Mouse (Mus musculus) B cell, adult (primary cell): Measurements from ENCODE around the gene Ces2g. TPM values are rescaled to one million over a fixed set of nuclear protein-coding genes. Genes with fewer than 3 reads are reported as not detected.

Experiments
- total RNA-seq: library from RNA; stranded (reverse); gene quantifications from 4 replicates; pipeline ENCODE4 v1.2.4, GENCODE M21; 2023; ENCODE audit not compliant: inconsistent age

Ces2g gene
- total RNA-seq, result 0.18 to 0.26 TPM in 2 of 4 replicates, not detected in the others

DNA sequence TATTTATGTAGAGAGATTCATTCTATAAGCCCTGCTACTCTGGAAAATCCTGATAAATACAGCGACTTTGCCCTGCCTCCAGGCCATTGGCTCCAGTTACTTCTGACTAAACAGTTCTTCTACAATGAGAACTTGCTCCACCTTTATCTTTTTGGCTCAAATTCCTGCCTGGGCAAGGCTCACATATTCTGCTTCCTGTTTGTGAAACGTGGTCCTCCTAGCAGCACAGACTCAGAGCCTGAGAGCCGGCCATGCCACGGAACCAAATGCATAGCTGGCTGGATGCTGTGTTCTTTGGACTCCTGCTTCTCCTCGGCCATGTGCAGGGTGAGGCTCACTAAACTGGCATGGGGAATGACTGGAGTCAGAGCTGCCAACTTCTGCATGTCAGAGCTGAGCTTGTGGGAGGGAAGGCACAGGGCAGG is at the start of gene Ces2g:
Gene Ces2g, plus strand, starts transcription at position 182 of the 425 bp plus-strand sequence.

DNA sequence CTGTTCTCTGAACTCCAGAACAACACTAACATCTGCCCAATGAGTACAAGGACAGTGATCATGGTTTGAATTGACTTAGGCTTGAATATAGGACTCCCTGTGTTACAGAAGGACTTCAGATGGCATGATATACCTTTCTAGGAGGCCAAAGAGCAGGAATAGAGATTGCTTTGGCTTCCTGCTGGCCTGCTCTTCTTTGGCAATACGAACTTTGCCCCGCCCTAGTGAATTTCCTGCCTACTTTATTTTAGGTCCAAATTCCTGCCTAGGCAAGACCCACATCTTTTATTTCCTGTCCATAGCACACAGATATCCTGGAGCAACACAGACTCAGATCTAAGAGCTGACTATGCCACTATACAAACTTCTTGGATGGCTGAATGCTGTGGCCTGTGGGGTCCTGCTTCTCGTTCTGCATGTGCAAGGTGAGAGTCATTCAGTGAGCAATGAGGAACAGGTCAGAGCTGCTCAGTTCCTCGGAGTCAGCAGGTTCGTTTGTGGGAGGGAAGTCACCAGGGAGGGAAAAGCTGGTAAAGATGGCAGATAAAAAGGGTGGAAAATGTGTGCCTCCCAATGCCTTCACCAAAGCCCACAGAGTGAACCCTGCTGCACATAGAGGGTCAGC is 35.4 kb upstream of the Ces2g start, which contains the start of gene Ces2e:
Gene Ces2e, plus strand, starts transcription at position 289 of the 625 bp plus-strand sequence.

DNA sequence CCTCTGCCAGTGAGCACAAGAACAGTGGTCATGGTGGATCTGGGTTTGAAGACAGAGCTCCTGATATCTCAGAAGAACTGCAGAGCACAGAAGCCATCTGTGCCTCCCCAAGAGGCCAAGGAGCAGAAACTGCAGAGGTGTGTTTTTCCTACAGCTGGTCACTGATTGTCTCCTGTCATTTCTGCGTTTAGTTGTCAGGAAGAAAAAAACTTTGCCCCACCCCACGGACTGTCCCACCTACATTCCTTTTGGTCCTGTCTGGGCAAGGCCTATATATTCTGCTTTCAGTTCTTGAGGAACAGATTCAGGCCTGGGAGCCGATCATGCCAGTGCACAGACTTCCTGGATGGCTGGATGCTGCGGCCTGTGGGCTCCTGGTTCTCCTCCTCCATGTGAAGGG is 14.5 kb upstream of the Ces2g start, which contains the start of gene Ces2f:
Gene Ces2f, plus strand, starts transcription at position 301 of the 400 bp plus-strand sequence.

GRCm38 (mm10) chr8:105000586-105000985 is 39.1 kb downstream of the Ces2g start, which contains the start of gene Ces2h:
TSS of gene Ces2h (plus strand) at chr8:105000853.

Other genes starting within 250 kb of the Ces2g start
- not detected in 4 replicates for gene Ces2a, start 227.7 kb upstream of the Ces2g start, total RNA-seq
- not detected in 4 replicates for gene Ces2b, start 130.1 kb upstream of the Ces2g start, total RNA-seq
- gene Ces2c, start 114.7 kb upstream of the Ces2g start, total RNA-seq, result not detected in 4 replicates
- not detected in 4 replicates for gene Ces2e, start 35.5 kb upstream of the Ces2g start, total RNA-seq
- not detected in 4 replicates for gene Ces2f, start 14.4 kb upstream of the Ces2g start, total RNA-seq
- not detected in 4 replicates for gene Ces2h, start 39.1 kb downstream of the Ces2g start, total RNA-seq
- not detected in 4 replicates for gene Ces3a, start 86.9 kb downstream of the Ces2g start, total RNA-seq
- gene Ces3b, start 122.0 kb downstream of the Ces2g start, total RNA-seq, result not detected in 4 replicates
- not detected in 4 replicates for gene Ces4a, start 170.1 kb downstream of the Ces2g start, total RNA-seq
- 88.9 to 106 TPM (median 97.3 TPM) in 4 replicates for gene Cbfb, start 209.0 kb downstream of the Ces2g start, total RNA-seq